Mouse (Mus musculus) liver, embryonic 14.5 days (tissue): ENCODE results near the gene Naglu.

ENCODE experiments used
- CTCF ChIP-seq: IDR thresholded peaks from 2 replicates; pipeline ENCODE4 v1.5.1; 2016; ENCODE audit warnings: antibody characterized with exemption, low read depth, control low read depth
- EP300 ChIP-seq: IDR thresholded peaks from 2 replicates; pipeline ENCODE4 v1.6.1; 2016; ENCODE audit warnings: antibody characterized with exemption, low read depth

DNA sequence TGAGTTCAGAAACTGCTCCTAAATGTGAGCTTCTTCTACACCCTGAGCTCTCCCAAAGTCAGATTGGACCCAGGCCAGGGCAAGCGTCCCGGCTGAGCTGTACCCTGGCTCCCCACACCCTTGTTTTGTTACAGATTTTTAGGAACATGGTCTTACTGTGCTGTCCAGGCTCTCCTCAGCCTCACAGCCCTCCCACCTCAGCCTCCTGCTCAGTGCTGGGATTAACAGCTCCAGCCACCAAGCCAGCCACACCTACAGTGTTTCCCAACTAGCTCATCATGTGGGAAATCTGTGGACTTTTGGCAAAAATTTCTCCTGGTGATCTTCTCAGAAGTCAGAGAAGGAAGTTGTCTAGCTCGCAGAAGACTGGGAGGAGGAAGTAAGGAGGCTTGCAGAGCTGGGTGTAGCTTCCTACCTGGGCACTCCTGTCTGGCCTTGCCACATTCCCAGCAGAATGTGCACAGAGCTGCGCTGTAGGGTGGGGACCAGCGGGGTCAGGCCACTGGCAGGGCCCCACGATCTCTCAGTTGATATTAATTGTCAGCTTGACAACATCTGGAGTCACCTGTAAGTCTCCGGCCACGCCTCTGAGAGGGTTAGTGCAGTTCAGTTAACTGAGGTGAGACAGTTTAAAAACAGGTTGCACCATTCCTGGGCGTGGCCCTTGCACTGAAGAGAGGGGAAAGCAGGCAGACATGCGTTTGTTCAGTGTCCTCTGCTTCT is 16.9 kb upstream of the Naglu start:
- TF ChIP-seq EP300 (no peak), CTCF (no peak)
